Mouse (Mus musculus): ENCODE data around the gene Npas3.

Gene Npas3

GRCm38 (mm10) chr12:53297946-53298840 is 49.7 kb downstream of the Npas3 start:
- DNase-seq = no peak

GRCm38 (mm10) chr12:53300964-53301363 is 52.5 kb downstream of the Npas3 start:
- peak; percentile 2 for DNase-seq

- DNase-seq = no peak
These were observed 53.7 kb downstream of the Npas3 start for GRCm38 (mm10) chr12:53302129-53302528.

- DNase-seq = no peak
These were observed 68.2 kb downstream of the Npas3 start for GRCm38 (mm10) chr12:53316715-53317114.

- DNase-seq = no peak
These were observed 69.3 kb downstream of the Npas3 start for GRCm38 (mm10) chr12:53317801-53318200.

- DNase-seq = no peak
These were observed 72.0 kb downstream of the Npas3 start for GRCm38 (mm10) chr12:53320526-53320925.

GRCm38 (mm10) chr12:53321018-53321417 is 72.5 kb downstream of the Npas3 start:
- DNase-seq = no peak

- no peak for DNase-seq
These were observed 73.5 kb downstream of the Npas3 start for GRCm38 (mm10) chr12:53321944-53322343.

- DNase-seq = no peak
These were observed 79.2 kb downstream of the Npas3 start for GRCm38 (mm10) chr12:53327653-53328188.

- no peak for DNase-seq
These were observed 79.8 kb downstream of the Npas3 start for GRCm38 (mm10) chr12:53328257-53328736.

GRCm38 (mm10) chr12:53330141-53330540 is 81.7 kb downstream of the Npas3 start:
- DNase-seq = no peak

- no peak for DNase-seq
These were observed 82.9 kb downstream of the Npas3 start for GRCm38 (mm10) chr12:53331391-53331790.

GRCm38 (mm10) chr12:53331800-53332199 is 83.3 kb downstream of the Npas3 start:
- no peak for DNase-seq

- no peak for DNase-seq
These were observed 84.8 kb downstream of the Npas3 start for GRCm38 (mm10) chr12:53333251-53333650.

GRCm38 (mm10) chr12:53338349-53338948 is 90.0 kb downstream of the Npas3 start:
- DNase-seq = no peak

- DNase-seq = no peak
These were observed 94.3 kb downstream of the Npas3 start for GRCm38 (mm10) chr12:53342741-53343140.

- no peak for DNase-seq
These were observed 103.4 kb downstream of the Npas3 start for GRCm38 (mm10) chr12:53351860-53352259.

GRCm38 (mm10) chr12:53365751-53366150 is 117.3 kb downstream of the Npas3 start:
- no peak for DNase-seq

GRCm38 (mm10) chr12:53384851-53385250 is 136.4 kb downstream of the Npas3 start:
- DNase-seq = no peak

GRCm38 (mm10) chr12:53405856-53406255 is 157.4 kb downstream of the Npas3 start:
- no peak for DNase-seq

GRCm38 (mm10) chr12:53407776-53408175 is 159.3 kb downstream of the Npas3 start:
- no peak for DNase-seq

- DNase-seq = no peak
These were observed 161.2 kb downstream of the Npas3 start for GRCm38 (mm10) chr12:53409711-53410110.

GRCm38 (mm10) chr12:53410647-53411046 is 162.2 kb downstream of the Npas3 start:
- DNase-seq = no peak

GRCm38 (mm10) chr12:53416096-53416495 is 167.6 kb downstream of the Npas3 start:
- no peak for DNase-seq

Measured in thymus, postnatal 25 days (tissue).